Mouse (Mus musculus) C2C12 (cell line): Measurements from ENCODE around the gene Chrnb4.

Experiments
- CEBPB ChIP-seq: IDR thresholded peaks from one replicate; pipeline ENCODE4 v1.6.1; 2011; ENCODE audit warnings: low read depth, mild to moderate bottlenecking, control low read depth, moderate library complexity
- CTCF ChIP-seq: IDR thresholded peaks from one replicate; pipeline ENCODE4 v1.5.1; 2011; ENCODE audit not compliant: control insufficient read depth, insufficient read depth, insufficient read length
- FOSL1 ChIP-seq: IDR thresholded peaks from one replicate; pipeline ENCODE4 v1.8.0; 2011; ENCODE audit warnings: mild to moderate bottlenecking, low read length; ENCODE audit not compliant: poor library complexity, insufficient read depth, severe bottlenecking
- MAX ChIP-seq: IDR thresholded peaks from one replicate; pipeline ENCODE4 v1.6.1; 2011; ENCODE audit warnings: mild to moderate bottlenecking, control low read depth
- MYOD1 ChIP-seq: IDR thresholded peaks from one replicate; pipeline ENCODE4 v1.6.1; 2011; ENCODE audit warnings: low read depth; ENCODE audit not compliant: control insufficient read depth, insufficient read length
- MYOG ChIP-seq: IDR thresholded peaks from one replicate; pipeline ENCODE4 v1.6.1; 2011; ENCODE audit not compliant: control insufficient read depth, insufficient read length; ENCODE audit errors: extremely low read depth
- USF1 ChIP-seq: IDR thresholded peaks from one replicate; pipeline ENCODE4 v1.6.1; 2011; ENCODE audit warnings: low read depth, mild to moderate bottlenecking, control low read depth, moderate library complexity

- no peak for TF ChIP-seq CTCF
- no peak for TF ChIP-seq USF1
- no peak for TF ChIP-seq MAX
- TF ChIP-seq MYOD1 = no peak
- no peak for TF ChIP-seq CEBPB
- TF ChIP-seq MYOG = no peak
- TF ChIP-seq FOSL1 = no peak
Measured at GRCm38 (mm10) chr9:55067260-55067964, 18.8 kb upstream of the Chrnb4 start.
